Mouse (Mus musculus): ENCODE results near the gene Gatd1.
"Not testable (repeated sequence)": the region's sequence is repeated elsewhere in the genome, so short reads cannot be mapped to it uniquely, and the experiment has no call there.

The Gatd1 gene

GRCm38 (mm10) chr7:141413809-141414584 lies at the start of gene Gatd1:
Gene Gatd1 (minus strand): TSS chr7:141414136.
- peak; percentile 100 for DNase-seq

GRCm38 (mm10) chr7:141462333-141462821 lies 48.4 kb upstream of the Gatd1 start:
- DNase-seq: peak; percentile 64

- DNase-seq: peak; percentile 67
These were observed 47.8 kb upstream of the Gatd1 start for GRCm38 (mm10) chr7:141461521-141462332.

GRCm38 (mm10) chr7:141460391-141461113 lies 46.6 kb upstream of the Gatd1 start, which contains the start of gene Cracr2b:
Gene Cracr2b (plus strand): TSS chr7:141461094.
- DNase-seq: peak; percentile 32

- peak; percentile 56 for DNase-seq
These were observed 46.1 kb upstream of the Gatd1 start for GRCm38 (mm10) chr7:141460001-141460390.

- peak; percentile 33 for DNase-seq
These were observed 45.4 kb upstream of the Gatd1 start for GRCm38 (mm10) chr7:141459301-141459711.

- DNase-seq: no peak
These were observed 44.7 kb upstream of the Gatd1 start for GRCm38 (mm10) chr7:141458661-141459060.

GRCm38 (mm10) chr7:141457986-141458660 lies 44.2 kb upstream of the Gatd1 start:
- peak; percentile 76 for DNase-seq

GRCm38 (mm10) chr7:141457236-141457635 lies 43.3 kb upstream of the Gatd1 start:
- DNase-seq: peak; percentile 14

- DNase-seq: peak; percentile 18
These were observed 42.8 kb upstream of the Gatd1 start for GRCm38 (mm10) chr7:141456739-141457138.

GRCm38 (mm10) chr7:141455610-141456314 lies 41.8 kb upstream of the Gatd1 start:
- DNase-seq: peak; percentile 83

- peak; percentile 99 for DNase-seq
These were observed 41.1 kb upstream of the Gatd1 start, which contains the start of gene Pnpla2 for GRCm38 (mm10) chr7:141454967-141455551. Gene Pnpla2 (plus strand): TSS chr7:141455198.

GRCm38 (mm10) chr7:141453636-141454035 lies 39.7 kb upstream of the Gatd1 start:
- no peak for DNase-seq

GRCm38 (mm10) chr7:141451928-141452327 lies 38.0 kb upstream of the Gatd1 start:
- no peak for DNase-seq

- peak; percentile 96 for DNase-seq
These were observed 33.4 kb upstream of the Gatd1 start, which contains the start of gene Rplp2 for GRCm38 (mm10) chr7:141447110-141447991. Gene Rplp2 (plus strand): TSS chr7:141447370.

- DNase-seq: not testable (repeated sequence)
These were observed 32.4 kb upstream of the Gatd1 start for GRCm38 (mm10) chr7:141446374-141446773.

- DNase-seq: peak; percentile 84
These were observed 29.9 kb upstream of the Gatd1 start, which contains the start of gene Pidd1 for GRCm38 (mm10) chr7:141443828-141444237. Gene Pidd1 (minus strand): TSS chr7:141444025.

- peak; percentile 47 for DNase-seq
These were observed 29.3 kb upstream of the Gatd1 start for GRCm38 (mm10) chr7:141443081-141443821.

GRCm38 (mm10) chr7:141442199-141442598 lies 28.3 kb upstream of the Gatd1 start:
- no peak for DNase-seq

All from kidney, postnatal 10 days (tissue).